Mouse (Mus musculus): ENCODE results near the gene Prkce. TPM values are rescaled to one million over a fixed set of nuclear protein-coding genes. Genes with fewer than 3 reads are reported as not detected.

The Prkce gene
- total RNA-seq, 2 experiments from 2014 or later: 416 to 425 TPM

DNA sequence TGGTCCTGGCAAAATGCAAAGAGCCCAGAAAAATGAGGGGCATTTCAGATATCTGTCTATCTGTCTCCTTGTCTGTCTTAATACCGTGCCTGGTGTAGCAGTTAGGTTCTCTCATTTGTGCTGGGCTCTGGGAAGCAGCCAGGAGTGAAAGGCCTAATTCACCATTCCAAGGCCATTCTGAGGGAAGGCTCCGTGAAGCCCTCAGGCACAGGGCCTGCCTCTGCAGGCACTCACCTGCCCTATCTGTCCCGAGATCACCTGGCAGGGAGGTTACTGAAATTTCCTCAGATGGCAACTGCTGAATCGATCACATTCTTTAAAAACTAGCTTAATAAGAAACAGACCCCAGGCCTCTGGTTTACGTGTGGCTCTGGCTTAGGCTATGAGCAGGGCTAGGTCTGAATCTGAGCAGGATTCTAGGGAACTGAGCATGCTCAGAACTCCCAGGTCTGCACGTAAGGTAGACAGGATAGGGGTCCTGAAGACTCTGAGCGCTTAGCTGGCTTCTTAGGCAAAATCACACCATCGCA lies 326.4 kb downstream of the Prkce start:
- no peak for DNase-seq

DNA sequence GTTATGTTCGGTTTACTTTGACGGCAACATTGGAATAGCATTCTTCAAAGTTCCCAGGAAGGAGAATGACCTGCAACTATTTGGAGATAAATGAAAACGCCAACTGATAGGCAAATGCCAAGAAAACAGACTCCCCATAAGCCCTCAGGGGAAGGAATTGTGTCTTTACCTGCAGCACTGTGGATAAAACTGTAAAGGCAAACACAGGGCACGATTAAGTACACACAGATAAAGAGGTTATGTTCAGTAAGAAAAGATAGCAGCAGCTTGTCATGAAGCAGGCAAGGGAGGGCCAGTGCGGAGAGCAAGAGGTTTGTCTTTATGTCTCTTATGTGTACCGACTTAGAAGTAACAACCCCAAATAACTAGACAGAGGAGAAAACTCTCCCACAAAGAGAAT lies 326.9 kb downstream of the Prkce start:
- no peak for DNase-seq

DNA sequence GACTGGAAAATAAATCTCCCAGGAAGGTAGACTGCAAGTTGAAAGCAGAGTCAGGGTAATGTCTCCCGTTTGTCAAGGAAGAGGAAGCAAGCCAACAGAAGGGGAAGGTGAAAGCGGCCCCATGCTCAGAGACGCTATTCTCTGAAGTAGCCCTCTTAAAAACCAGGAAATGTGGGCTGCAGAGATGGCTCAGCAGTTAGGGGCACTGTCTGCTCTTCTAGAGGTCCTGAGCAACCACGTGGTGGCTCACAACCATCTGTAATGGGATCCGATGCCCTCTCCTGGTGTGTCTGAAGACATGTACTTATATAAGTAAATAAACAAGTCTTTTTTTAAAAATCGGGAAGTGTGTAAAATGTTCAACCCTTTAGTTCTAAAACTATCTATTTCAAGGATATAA lies 327.3 kb downstream of the Prkce start:
- DNase-seq: no peak

DNA sequence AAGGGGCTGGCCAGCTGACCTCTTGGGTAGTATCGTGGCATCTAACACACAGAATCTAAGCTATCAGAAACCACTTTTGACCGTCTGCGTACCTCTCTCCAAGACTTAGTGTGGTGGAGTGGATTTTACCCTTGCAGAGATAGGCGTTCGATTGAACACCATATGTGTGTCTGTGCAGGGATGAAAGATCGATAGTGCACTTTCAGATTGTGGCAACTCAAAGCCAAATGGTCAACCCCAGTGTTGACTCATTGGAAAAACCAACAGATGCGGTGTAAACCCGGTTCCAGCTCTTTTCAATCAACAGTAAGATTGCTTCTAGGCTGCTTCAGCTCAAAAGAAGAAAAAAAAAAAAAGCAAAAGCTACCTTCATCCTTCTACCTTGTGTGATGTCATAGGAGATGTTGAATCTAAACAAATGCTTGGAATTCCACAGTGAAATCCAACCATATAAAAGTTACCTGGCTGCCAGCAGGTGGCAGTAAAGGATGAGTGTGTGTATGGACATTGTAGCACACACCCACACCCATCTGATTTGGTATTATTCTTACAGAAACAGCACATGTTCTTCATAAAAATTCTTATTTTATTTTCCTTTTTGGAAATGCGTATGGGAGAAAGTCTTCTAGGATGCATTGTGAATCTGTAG lies 328.7 kb downstream of the Prkce start:
- no peak for DNase-seq

DNA sequence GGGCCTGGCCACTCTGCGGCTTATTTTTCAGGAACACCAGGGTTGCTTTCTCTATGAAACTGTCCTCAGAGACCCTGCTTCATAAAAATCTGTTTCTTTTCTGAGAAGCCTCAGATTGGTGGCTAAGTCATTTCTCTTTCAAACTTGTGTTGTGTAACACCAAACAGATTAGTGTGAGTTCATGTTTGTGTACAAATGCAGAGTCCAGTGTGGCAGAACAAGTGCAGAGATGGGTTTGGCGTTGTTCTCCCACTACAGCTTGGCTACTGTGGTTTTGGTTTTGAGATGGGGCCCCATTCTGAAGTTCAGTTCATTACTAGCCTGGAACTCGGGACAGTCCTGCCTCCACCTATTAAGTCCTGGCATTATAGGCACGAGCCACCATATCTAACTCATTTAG lies 329.7 kb downstream of the Prkce start:
- DNase-seq: no peak

DNA sequence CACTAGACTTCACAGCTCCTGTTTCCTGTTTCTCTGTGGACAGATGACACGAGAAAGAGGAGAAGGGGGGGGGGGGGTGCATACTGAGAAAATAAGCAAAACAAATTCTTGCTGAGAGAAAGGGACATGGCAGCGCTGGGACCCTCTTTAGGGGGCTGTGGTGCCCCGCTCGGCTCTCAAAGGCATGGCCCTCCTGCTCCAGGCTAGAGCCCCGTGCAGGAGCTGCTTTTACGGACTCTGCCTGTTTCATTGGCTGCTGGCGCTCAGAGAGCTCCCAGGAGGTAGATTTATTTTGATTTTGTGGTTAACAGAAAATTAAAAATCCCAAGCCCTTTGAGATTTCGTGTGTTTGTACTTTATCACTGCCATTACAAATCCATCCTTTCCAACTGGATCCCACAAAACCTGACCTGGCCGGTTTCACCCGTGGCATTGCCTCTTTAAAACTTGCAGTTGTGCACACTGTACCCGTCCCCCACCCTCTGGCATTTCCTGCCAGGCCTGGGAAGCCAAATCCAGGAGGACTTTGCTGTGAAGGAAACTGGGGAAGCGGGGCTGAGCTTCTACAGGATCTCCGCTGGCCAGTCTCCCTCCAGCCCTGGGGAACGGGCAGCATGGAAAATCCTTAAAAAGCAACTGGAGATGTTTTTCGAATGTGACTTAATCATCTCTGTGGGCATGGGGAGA lies 331.9 kb downstream of the Prkce start:
- no peak for DNase-seq

DNA sequence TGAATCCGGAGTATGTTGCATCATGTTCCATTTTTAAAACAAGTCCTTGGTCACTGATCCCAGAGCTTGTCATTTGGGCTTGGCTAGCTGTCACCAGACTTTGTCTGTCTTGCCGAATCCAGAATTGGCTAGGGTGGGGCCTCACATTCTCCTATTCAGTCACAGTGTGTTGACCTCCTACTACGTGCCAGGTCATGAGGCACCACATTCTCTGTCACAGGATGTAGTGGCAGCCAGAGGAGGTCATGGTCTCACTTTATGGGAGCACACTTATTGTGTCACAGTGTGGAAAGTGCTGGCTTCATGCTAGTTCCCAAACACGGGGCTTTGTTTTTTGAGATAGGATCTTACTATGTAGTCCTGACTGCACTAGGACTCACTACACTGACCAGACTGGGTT lies 333.8 kb downstream of the Prkce start:
- no peak for DNase-seq

DNA sequence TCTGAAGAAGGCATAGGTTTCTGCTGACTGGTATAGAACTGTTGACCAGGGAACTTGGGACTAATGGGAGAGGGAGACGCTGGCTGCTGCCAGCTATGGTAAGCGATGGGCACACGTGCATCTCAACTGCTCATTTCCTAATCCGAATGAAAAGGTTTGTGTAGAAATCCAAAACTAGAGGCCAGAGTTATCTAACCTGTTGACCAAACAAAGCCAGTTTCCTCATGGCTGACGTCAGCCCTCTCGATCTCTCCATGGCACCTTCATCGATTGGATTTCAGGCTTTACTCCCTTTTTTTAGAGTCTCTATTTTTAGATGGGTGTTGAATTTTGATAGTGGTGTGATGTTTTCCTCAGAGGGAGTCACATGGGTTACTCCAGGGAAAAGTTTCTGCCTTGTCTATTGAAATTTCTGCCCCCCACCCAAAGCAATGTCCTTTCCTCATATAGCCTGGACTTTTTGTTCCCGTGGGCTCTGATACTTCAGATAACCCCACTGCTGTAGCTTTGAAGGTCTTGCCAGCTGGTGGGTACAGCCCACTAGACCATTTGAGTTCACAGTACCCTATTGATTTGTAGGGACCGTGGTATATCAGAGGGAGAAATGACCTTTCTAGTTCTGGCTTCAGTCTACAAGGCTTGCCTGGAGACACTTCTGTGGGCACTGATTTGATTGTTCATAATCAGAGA lies 335.8 kb downstream of the Prkce start:
- DNase-seq: no peak

DNA sequence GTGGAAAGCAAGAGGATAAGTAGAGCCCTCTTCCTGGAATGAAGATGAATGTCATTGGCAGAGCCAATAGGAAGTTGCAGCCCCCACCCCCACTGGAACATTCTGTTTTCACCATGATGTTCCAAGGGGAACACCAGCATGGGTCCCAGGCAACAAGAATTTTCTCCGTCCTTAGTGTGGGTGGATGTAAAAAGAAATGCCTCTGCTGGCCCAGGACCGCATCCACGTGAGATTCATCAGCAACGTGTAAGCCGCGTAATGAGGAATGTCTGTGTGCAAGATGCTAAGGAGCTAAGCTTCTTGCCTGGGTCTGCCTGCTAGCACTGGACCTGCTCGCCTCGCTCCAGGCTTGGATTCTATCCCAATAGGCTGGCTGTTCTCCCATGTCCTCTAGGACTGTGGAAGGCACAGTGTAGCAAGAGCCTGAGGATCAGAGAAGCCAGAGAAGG lies 337.6 kb downstream of the Prkce start, which contains the start of gene Gm10309:
TSS of gene Gm10309 (minus strand) at position 50 of the 449 bp plus-strand sequence.
- DNase-seq: peak; percentile 43 to 49

DNA sequence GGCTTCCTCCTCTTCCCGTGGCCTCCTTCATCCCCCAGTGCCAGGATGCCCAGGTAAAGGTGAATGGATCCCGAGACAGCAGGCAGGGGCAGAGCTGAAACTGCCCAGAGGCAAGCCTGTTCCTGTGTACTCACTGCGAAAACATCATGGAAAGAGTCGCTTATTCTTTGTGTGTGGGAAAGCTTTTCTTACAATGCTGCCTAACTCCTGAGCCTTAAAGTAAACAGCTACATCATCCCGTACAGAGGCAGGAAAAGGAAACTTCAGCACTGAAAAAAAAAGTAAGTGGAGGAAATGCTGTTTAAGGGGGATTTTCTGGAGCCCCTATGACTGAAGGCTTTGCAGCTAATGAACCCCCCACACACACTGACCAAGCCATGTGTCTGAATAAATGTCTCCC lies 339.3 kb downstream of the Prkce start:
- DNase-seq: no peak

DNA sequence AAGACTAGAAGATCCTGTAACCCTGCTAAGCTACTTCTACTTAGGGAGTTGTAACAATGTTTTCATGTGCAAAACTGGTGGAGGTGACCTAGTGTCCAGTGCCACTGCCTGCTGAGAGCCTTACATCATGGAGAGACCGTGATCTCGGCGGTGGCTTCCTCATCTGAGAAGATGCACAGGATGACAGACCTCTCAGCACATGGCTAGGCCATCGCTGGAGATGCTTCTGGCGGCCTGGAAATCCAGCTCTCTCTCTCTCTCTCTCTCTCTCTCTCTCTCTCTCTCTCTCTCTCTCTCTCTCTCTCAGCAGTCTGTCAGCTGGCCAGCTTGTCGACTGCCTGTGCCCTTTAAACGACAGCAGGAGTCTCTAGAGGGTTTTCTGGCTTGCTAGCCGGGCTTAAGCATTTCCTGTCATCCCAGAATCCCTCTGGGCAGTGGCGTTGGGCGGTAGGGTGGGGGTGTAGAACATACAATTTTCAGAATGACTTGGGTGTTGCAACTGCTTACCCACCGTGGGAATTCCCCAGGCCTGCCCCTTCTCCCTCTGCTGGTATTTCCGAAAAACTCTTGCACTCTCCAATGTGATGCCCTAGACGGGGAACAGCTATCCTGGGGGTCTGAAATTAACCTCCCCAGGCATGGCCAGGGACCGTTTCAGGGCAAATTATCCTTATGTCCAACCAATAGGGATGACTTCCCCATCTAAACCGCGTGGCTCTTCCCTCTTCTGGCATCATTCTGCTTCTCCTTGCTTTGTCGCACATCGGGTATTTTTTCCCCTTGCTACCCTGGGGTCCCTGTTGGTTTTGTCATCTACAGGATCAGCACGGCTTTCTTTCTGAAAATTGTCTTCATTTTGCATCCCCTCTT lies 340.0 kb downstream of the Prkce start:
- DNase-seq: no peak

DNA sequence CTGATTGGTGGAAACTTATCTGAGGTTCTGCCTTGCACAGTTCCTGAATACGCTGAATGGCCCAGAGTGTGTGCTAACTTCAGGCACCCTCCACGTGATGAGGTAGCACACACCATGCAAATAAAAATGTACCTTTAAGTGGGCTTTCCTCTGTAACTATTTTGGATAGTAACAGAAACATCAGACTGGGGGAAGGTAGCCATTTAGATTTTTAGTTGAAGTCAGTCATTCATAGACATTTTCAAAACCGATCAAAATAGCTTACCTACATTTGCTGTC lies 340.6 kb downstream of the Prkce start:
- no peak for DNase-seq

DNA sequence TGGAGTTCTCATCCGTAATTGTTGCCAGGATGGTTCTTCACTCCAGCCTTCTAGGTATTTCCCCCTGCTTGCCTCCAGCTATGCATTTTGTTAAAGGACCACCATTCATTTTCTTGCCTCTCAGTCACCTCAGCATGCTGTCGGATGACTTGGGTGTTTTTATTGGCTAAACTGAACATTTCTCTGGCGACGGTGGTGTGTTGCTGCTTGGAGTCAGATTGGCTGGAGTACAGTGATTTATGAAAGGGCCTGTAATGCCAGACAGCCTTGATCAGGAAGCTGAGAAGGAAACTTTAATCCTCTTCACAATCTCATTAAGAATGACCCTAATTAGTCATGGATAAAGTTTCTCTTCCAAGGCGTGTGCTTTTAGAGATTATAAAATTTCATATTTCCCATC lies 342.3 kb downstream of the Prkce start:
- no peak for DNase-seq

DNA sequence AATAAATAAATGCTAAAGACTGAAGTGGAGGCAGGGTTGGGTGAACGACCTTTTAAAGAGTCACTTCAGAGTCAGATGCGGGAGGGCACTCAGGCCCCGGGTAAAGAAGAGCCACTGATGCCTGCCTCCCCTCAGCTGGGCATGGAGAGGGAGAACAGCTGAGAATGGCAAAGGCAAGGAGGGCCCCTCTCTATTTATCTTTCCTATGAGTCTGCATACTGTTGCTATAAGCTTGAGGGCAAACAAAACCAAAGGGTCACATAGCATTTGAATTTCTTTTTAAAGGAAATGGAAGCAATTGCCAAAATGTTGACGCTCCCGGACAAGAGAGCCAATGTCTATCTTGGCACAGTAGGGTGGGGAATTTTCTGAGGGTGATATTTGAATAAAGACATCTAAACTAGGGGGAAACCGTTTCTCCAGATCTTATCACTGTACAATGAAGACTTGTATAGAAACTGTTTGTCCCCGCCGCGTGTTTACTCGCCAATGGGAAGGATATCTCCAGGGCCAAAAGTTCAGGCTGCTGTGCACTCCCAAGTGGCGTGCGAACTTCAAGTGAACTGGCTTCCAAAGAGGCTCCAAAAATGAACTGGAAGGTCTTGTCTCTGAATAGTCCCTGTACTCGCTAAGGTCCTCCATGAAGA lies 347.5 kb downstream of the Prkce start:
- DNase-seq: no peak

DNA sequence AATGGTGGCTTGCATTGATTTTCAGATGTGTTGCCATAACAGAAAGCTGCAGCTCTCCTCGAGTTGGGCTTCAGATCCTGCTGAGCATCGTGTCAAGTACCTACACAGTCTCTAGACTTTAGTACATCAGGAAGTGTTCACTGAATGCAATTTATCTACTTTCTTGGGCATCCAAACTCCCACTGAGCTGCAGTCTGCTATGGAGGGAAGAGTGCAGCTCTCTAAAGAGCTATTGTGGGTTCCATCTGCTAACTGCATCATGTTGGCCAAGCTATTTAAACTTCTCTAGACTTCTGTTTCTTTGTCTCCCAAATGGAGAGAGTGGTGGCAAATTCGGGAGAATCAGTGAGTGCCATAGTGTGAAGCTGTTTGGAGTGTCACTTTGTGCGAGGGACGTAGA lies 349.0 kb downstream of the Prkce start:
- DNase-seq: no peak

DNA sequence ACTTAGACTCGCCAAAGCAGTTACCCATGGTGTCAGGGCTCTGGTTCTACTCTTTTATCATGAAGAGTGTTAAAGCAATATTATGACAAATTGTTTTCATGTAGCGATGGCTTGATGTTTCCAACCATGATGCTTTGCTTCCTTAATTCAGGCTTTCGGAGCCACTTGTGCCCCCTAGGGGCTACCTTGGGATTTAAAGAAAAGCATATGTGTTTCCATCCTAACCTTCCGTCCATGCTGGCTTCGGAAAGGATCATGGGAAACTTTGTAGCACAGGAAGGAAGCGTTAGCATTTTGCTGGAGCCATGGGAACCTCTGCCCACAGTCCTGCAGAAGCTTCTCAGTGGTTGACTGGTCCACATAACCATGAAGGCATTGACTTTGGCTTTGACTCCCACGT lies 351.0 kb downstream of the Prkce start:
- no peak for DNase-seq

DNA sequence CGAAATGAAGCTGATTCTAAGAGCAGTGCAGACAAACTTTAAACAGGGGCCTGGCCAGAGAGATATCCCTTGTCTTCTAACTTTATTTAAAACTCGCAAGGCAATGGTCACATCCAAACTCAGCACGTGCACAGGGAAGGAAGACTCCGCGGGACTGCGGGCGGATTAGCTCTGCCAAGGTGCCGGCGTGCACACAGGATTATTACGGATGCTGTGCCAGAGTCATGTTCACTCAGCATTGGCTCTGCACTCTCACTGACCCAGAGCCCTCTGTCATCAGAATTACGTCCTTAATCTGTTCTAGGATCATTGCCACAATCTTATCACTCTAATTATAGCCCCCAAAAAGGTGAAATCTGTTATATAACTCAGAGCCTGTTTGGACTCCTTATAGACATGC lies 353.7 kb downstream of the Prkce start:
- DNase-seq: no peak

DNA sequence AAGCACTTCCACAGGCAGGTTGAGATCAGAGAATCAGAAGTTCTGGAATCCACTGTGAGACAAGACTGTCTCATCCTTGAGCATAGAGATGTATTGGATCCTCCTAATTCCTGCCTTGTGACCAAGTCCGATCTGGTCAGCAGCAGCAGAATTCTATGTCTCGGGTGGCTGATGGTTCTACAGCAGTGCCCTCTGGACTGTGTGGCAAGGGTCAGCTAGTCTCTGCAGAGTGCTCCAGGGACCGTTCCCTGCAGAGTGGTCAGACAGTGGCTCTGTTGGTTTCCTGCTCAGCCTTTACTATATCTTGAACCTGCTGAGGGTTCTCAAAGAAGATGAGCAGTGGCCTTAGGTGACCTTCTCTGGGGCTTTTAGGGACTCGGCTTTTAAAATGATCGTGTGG lies 355.1 kb downstream of the Prkce start:
- no peak for DNase-seq

DNA sequence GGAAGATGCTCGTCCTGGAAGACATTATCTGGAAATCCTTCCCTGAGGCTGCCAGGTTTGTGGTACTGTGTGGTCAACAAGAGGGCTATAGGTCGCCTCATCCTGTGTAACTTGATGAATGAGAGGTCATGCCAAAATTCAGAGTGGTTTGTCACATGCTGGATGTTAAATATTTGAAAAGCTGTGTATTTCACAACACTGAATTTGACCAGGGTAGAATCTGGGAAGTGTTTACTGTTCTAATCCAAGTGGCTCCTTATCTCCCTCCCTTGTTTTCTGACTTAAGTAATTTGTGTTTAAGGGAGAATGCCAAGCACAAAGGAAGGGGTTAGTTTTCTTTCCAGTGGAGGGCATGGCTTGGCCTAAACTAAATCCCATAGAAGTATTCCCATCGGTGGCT lies 355.8 kb downstream of the Prkce start:
- no peak for DNase-seq

DNA sequence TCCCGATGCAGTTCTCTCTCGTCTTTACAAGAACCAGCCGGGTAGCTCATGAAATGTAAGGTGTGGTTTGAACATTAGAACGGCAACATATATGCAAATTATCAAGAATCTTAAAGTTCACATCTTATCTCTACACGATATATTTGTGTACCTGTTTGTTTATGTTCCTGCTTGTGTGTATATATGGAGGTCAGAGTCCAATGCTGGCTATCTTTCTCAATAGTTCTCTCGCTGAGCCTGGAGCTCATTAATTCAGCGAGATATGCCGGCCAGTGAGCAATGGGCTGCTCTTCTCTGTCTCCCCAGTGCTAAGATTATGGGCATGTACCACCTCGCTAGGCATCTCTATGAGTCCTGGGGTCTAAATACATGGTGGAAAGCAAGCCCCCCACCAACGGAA lies 356.3 kb downstream of the Prkce start:
- DNase-seq: no peak

DNA sequence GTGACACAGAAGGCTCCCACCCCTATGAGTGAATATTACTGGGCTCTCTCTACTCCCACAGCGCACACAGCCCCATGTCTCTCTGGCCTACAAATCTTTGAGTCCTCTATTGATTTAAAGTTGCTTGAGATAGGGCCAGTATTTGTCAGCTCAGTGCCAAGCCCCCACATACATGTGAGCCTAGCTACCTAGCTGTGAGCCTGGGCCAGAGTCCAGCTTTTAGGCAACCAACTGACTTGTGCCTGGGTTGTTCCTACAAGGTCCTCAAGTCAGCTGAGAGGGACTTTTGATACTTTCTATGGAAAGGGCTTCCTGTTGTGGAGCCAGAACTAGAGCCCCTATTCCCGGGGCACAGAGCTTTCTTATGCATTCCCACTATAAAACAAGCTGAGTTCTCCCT lies 357.5 kb downstream of the Prkce start:
- DNase-seq: no peak

DNA sequence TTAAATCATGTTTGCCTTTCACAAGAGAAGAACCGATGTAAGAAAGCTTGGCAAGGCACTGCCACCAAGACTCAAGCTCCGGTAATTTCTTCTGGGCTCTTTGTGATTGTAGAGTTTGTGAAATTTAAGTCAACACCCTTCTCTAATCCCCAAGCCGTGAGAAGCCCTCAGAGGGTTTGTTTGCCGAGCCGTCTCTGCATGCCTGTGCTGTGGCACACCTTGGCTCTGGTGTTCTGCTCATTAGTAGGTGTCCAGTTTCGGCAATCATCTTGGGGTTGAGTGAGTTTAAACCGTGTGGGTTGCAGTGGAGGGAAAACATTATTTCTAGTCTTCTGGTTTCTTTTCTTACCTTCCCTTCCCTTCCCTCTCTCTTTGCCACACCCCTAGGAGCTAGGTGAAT lies 358.4 kb downstream of the Prkce start:
- no peak for DNase-seq

Measured in layer of hippocampus, postnatal 36 days (tissue).